ENCODE assay signal across 44 mouse cellular contexts in genomic region chr19:29402621-29403020, GRCm38 (mm10). TPM values are rescaled to one million over a fixed set of nuclear protein-coding genes. Genes with fewer than 3 reads are reported as not detected.
"Had no signal": no experiment of that assay in that cellular context is flagged by ENCODE, and none has a peak within 500 bp of the region (broad histone marks: within the 10 kb centered on the region; RNA-seq: fewer than 3 reads in every experiment).

No protein-coding gene starts in this region.

- H3K27ac ChIP-seq: heart, embryonic 10.5 days; heart, embryonic 13.5 days; heart, embryonic 15.5 days; hindbrain, embryonic 10.5 days; hindbrain, embryonic 12.5 days; hindbrain, embryonic 13.5 days; hindbrain, embryonic 14.5 days; hindbrain, embryonic 15.5 days; hindbrain, postnatal 0 days; intestine, embryonic 15.5 days; kidney, embryonic 15.5 days; kidney, postnatal 0 days; layer of hippocampus, adult 2 months had no signal

- H3K4me2 ChIP-seq: heart, embryonic 11.5 days; heart, embryonic 12.5 days; heart, embryonic 13.5 days; heart, embryonic 15.5 days; hindbrain, embryonic 12.5 days; hindbrain, embryonic 13.5 days; hindbrain, embryonic 14.5 days; hindbrain, embryonic 15.5 days; intestine, embryonic 15.5 days; kidney, embryonic 15.5 days had no signal

- H3K36me3 ChIP-seq: heart, embryonic 10.5 days; heart, embryonic 12.5 days; heart, embryonic 13.5 days; heart, embryonic 15.5 days; hindbrain, embryonic 10.5 days; hindbrain, embryonic 12.5 days; hindbrain, embryonic 13.5 days; hindbrain, embryonic 15.5 days; intestine, embryonic 15.5 days; kidney, embryonic 15.5 days had no signal

- H3K4me1 ChIP-seq: heart, embryonic 10.5 days; heart, embryonic 13.5 days; hindbrain, embryonic 15.5 days; intestine, embryonic 15.5 days; kidney, embryonic 15.5 days had no signal

- H3K4me3 ChIP-seq: heart, embryonic 10.5 days; heart, embryonic 12.5 days; heart, embryonic 13.5 days; heart, embryonic 15.5 days; hindbrain, embryonic 10.5 days; hindbrain, embryonic 12.5 days; hindbrain, embryonic 13.5 days; hindbrain, embryonic 15.5 days; intestine, embryonic 15.5 days; kidney, embryonic 15.5 days; layer of hippocampus, adult 2 months had no signal

- H3K27me3 ChIP-seq: heart, embryonic 12.5 days; heart, embryonic 15.5 days; hindbrain, embryonic 12.5 days; hindbrain, embryonic 13.5 days; hindbrain, embryonic 15.5 days; intestine, embryonic 15.5 days; kidney, embryonic 15.5 days had no signal

- H3K9ac ChIP-seq: heart, embryonic 12.5 days; heart, embryonic 13.5 days; heart, embryonic 15.5 days; hindbrain, embryonic 12.5 days; hindbrain, embryonic 13.5 days; hindbrain, embryonic 14.5 days; hindbrain, embryonic 15.5 days; intestine, embryonic 15.5 days; kidney, embryonic 15.5 days had no signal

- DNase-seq: heart, postnatal 10 days; heart, postnatal 14 days; heart, postnatal 4 days; kidney, adult 11 months; kidney, adult 18-20 months; kidney, adult 2 months; kidney, adult 8-10 months; kidney, adult 9 months; kidney, postnatal 10 days; kidney, postnatal 14 days; kidney, postnatal 25 days; kidney, postnatal 36 days; kidney, postnatal 4 days; layer of hippocampus, adult 9-11 months; layer of hippocampus, postnatal 36 days had no signal

- ATAC-seq: hindbrain, embryonic 16.5 days; hindbrain, postnatal 0 days; inflammation-experienced regulatory T-cells, adult 6 months; intestine, embryonic 15.5 days; intestine, embryonic 16.5 days; intestine, postnatal 0 days had no signal

- H3K9me3 ChIP-seq: heart, embryonic 10.5 days; heart, embryonic 12.5 days; heart, embryonic 13.5 days; heart, embryonic 15.5 days; hindbrain, embryonic 15.5 days; intestine, embryonic 15.5 days had no signal

RNA-seq across cellular contexts. Expression of gene Pdcd1lg2, which starts 8.1 kb away (rescaled TPM):
- total RNA-seq: heart, postnatal 10 days; heart, postnatal 14 days; heart, postnatal 25 days; heart, postnatal 4 days; layer of hippocampus, adult 18-20 months; layer of hippocampus, adult 2 months; layer of hippocampus, postnatal 14 days; layer of hippocampus, postnatal 25 days; layer of hippocampus, postnatal 36 days had no signal
- polyA plus RNA-seq: heart, embryonic 10.5 days; heart, embryonic 11.5 days; heart, embryonic 12.5 days; heart, embryonic 13.5 days; heart, embryonic 14.5 days; heart, embryonic 15.5 days; heart, postnatal 0 days; hindbrain, embryonic 10.5 days; hindbrain, embryonic 11.5 days; hindbrain, embryonic 12.5 days; hindbrain, embryonic 13.5 days; hindbrain, embryonic 15.5 days; intestine, embryonic 14.5 days; intestine, embryonic 15.5 days; intestine, postnatal 0 days; kidney, embryonic 14.5 days; kidney, embryonic 15.5 days; kidney, embryonic 16.5 days; kidney, postnatal 0 days had no signal
